Mouse (Mus musculus) retina, embryonic 14.5 days (tissue): ENCODE data around the gene Gsk3a.

Source experiments
- DNase-seq: peaks from one replicate; pipeline ENCODE4 v3.0.0-alpha.2; 2015; ENCODE audit warnings: low spot score

Gsk3a gene

DNA sequence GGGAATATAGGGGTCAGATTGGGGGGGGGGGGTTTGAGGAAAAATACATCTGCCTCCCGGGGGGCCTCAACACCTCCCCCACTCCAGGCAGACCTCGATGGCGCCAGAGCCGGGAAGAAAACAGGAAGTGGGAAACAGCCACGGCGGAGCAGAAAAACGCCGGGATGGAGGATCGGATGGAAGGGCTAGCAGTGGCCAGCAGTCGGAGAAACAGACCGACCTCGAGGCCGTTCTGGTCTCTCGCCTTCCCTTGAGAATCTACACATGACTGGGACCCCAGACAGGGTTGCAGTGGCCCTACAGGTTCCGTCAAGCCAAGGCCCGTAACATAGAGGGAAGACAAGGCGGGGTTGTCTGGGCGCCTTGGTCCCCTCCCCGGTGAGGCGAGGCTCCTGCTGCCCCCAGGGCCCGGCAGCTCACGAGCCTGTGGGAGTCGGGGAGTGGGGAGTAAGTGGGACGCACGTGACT, 11.2 kb upstream of the Gsk3a start:
- DNase-seq: no peak

- DNase-seq: peak; percentile 44
Measured at GRCm38 (mm10) chr7:25248018-25248647, 10.5 kb upstream of the Gsk3a start.

DNA sequence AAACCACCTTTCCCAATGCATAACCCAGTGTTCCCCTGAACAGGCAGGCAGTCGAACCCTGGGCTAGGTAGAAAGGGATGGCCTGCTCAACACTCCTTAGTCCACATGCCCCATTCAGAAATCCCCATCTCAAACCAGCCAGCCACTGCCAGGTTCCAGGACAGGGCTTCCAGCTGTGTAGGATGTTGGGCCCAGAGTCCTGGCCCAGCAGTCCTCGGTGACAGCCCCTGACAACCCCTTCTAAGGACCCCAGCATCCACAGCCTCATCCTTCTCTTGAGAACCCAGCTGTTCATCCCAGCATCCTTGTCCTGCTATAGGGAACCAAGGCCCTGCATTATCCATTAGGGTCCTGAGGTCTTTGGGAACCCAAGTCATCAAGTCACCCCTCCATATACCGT, 9.8 kb upstream of the Gsk3a start:
- no peak for DNase-seq

GRCm38 (mm10) chr7:25246759-25247137, 9.1 kb upstream of the Gsk3a start:
- DNase-seq: peak; percentile 15

DNA sequence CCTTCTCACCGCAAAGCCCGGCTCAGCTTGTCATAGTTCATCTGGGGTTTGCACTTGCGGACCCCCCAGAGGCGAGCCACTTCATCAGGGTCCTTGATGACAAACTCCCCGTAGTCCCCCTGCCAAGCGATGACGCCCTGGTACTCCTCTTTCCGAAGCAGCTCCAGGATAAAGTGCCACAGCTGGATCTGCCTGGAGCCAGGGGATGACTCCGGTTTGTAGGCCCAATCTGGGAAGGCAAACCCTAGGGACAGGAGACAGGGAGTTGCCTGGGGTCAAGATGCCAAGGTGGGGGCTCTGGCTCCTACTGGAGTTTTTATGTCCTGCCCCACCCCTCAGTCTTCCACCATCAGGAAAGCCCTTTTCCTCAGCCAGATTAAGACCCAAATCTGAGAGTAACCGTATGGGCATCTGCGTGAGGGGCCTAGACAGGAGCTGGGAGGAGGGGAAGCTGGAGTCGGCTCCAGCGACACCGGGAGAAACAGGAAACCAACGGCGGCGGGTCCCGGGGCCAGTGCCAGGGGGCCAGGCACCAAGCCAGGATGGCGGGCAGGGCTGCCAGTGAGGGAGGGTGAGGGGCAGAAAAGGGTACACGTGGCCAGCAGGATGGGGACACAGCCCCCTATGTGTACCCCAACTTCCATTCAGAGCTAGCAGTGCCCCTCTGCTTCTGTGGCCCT, 8.6 kb upstream of the Gsk3a start:
- no peak for DNase-seq

DNA sequence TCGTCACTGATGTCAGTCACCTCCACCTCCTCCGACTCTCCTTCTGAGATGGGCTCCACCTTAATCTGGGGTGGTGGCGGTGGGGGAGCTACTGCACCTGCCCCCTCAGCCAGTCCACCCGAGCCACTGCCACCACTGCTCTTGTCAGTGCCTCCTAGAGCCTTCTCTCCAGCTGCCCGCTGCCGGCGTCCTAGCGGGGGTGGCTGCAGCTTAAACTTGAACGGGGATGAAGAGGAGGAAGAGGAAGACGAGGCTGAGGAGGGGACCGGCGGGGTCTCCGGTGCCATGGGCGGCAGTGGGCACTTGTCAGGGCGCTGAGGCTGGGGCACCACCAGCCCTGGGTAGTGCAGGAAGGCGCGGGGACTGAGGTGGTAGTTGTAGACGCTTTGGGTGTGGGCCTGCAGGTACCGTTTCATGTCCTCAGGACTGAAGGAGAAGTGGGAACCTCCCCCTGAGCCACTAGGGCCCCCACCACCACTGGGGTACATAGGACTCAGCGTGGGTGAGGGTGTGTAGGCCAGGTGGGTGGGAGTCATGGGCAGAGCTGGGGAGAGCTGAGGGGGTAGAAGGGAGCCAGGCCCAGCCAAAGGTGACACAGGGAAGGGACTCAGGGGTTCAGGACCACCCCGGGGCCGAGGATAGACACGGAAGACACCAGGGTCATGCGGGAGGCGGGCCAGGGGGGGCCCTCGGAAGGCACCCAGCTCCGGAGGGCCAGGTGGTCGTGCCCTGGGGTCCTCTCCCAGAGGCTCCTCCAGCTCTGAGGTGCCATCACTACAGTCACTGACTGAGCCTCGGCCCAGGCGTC, 7.1 kb upstream of the Gsk3a start:
- no peak for DNase-seq

DNA sequence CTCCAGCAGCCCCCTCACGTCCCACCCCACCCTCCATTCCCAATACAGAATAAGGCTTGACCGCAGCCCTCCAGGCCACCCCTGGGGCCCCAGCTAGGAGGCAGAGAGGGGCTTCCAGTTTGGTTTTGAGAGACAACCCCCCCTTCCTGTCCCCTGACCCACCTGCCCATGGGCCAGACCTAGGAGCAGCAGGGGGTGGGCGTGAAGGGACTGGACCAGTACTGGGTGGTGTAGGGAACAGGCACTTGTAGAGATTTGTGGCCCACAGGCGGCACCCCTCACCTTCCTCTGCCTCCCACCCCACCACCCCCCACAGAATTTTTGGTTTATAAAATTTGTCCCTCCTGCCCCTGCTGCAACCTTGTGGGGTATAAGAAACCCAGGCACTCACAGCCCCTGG, 5.7 kb upstream of the Gsk3a start:
- DNase-seq: no peak

DNA sequence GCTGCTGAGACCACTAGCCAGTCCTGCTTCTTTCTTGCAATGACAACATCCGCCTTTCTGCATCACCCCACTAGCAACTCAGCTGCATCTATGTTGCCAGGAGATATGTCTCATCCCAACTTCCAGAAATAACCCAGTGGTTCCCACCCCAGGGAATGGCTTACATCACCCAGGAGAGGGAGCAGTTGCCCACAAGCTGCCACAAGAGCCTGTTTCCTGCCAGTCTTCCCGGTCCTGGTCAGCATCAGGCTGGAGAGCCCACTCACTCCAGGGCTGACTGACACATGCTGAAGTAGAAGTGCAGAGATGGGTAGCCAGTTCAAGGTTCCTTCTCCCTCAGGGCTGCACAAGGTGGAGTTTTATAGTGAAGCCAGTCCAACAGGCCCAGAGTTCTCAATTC, 3.4 kb upstream of the Gsk3a start:
- DNase-seq: peak; percentile 73

GRCm38 (mm10) chr7:25240631-25241030, 3.0 kb upstream of the Gsk3a start:
- DNase-seq: no peak

DNA sequence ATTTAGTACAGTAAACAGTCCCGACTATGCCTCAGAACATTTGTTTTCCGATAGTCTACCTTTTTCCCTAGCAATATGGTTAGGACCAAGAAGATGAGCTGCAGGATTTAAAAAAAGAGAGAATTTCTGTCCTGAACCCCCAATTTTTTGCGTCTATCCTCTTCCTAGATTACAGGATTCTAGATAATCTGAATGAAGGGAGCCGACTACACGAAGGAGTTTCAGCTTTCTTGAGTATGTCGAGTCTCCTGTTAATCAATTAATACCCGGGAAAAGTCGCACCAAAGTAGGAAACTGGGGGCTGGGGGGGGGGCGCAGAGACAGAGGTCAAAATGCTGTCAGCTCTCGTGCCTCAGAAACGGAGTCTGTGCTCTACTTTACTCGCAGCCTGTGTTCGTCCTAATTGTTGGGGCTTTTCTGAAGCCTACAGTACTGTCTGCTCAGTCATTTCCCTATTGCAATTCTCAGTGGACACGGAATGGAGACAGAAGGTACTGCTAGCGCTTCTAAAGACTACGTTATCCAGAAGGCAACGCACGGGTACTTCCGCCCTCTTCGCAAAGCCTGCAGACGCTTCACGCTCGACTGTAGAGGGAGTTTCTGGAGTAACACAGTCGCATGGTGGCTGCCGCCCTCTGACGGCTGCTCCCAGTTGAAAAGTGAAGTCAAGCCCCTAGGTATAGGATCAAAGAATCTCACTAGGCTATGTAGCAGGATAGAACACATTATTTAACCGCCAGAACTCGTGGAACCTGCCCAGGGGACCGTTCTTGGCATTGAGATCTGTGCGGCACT, 1.4 kb upstream of the Gsk3a start:
- peak; percentile 91 for DNase-seq

- peak; percentile 95 for DNase-seq
Measured at GRCm38 (mm10) chr7:25238015-25238706, 510 bp upstream of the Gsk3a start.

GRCm38 (mm10) chr7:25235526-25235925, 2.1 kb downstream of the Gsk3a start:
- DNase-seq: no peak

DNA sequence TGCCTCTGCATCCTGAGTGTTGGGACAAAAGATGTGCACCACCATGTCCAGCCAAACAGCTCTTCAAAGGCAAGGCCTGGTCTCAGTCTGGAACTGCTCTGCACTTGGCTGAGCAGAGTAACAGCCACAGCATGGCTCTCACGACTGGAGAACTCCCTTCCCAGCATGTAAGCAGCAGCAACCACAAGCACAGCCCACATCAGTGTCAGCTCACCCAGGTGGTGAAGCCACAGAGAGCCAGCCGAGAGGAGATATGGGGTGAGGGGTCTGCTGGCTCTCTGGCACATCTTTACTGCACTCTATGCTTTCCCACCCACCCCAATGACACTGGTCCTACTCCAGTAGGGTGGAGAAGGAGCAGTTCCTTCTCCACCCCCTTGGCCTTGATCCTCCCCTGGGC, 4.6 kb downstream of the Gsk3a start:
- DNase-seq: no peak

DNA sequence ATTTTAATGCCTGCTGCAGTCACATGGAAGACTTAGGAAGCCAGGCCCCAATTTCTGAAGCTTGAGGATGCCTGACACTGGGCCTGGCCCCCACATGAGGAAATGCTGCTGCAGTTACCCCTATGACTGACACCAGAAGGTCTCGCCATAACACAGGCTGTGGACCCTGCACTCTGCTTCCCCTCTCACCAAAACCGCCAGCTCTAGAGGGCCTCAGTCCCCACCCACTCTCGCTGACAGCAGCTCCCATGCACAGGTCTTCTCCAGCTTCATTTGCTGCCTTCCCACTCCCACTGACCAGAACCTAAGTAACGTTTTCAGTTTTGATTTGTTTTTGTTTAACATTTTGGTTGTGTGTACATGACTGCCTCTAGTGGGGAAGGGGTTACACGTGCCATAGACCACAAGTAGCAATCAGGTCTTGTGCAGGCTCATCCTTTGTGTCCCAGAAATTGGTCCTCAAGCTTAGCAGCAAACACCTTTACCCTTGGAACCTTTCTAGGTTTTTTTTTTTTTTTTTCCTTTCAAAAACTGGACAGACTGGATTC, 5.5 kb downstream of the Gsk3a start:
- no peak for DNase-seq

GRCm38 (mm10) chr7:25230690-25231285, 6.9 kb downstream of the Gsk3a start:
- no peak for DNase-seq

DNA sequence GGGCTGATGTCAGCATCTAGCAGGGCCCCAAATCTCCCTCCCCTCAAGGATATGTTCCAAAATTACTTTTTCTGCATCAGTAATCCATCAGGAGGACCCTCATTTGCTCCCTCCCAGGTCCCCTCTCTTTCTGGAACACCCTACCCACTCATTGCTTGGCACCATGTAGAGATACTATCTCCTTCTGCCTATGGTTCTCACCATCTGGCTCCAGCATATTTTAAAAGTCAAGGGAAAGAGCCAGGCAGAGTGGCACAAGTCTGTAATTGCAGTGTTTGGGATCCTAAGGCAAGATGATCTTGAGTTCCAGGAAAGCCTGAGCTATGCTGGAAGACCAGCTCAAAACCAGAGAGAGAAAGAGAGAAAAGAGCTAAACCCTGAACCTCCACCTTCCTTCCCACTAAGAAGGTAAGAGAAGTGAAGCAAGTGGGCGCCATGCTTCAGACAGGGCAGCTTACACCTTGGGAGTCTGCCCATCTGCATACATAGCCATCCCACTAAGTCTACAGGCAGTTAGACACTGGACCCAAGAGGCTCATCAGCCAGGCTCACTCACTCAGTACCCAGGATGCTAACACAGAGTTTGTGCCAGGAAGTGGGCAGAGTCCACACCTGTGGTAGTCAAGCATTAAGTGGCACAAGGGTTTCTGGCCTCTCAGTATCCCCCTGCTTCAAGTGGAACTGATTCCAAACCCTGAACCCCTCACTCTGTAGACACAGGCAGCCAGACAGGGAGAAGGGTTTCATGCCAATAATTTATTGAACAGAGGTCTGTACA, 9.9 kb downstream of the Gsk3a start:
- DNase-seq: no peak

DNA sequence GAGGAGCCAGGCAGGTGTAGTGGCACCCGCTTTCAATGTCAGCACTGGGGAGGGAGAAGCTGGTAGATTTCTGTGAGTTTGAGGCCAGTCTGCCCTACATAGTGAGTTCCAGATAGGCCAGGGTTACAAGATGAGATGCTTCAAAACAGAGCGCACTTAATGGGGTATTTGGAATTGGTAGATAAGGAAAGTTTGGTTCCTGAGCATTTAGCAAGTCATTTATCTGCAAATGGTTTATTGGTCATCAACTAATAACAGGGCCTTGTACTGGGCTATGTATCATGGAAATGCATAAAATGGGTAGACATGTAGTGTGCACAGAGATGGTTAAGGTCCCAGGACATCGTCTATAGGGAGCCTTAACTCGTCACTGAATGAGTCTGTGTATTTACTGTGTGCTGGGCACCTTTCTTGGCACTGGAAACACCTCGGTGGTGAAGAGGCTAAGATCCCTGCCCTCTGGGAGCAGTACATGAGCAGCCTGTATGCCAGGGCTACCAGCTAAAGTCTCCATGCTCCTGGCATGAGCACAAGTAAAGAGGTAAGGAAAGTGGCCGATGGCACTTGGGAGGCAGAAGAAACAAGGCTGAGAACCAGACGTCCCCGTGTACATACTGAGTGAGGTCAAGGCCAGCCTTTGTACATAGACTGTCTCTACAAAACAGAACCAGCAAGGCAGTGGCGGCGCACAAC, 15.2 kb downstream of the Gsk3a start:
- no peak for DNase-seq

DNA sequence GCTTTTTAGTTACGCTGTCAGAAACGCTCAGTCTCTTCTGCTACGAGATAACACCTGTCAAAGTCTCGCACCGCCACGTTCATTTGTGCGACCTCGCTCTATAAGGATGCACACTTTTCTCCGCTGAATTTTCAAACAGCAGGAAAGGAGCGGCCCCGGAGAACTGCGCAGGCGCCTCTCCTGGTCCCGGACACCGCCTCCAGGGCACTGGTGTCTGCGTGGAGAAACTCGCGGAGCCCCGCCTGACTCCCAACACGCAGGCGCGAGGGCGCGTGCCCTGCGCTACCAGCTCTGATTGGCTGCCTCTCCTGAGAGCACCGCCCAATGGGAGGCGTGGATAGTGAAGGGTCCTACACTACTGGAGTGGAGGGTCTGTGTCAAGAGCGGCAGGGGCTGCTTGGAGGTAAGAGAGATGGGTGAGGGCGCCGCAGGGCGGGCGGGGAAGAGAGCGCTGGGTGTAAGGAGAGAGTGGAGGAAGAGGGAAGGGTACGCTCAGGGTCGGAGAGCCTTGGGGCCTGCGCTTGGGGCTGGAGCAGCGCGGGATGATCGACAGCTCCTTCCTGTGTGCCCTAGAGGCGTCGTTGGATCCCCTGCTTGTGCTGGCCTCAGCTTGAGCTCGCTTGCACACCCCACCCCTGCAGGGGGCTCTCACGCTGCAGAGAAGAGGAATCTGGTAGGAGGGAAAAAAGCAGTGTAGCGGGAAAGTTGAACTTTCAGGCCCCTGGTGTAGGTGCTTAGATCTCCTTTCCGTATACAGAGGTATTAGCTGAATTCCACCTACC, 16.4 kb downstream of the Gsk3a start, which contains the start of gene Zfp526:
Gene Zfp526 (plus strand): TSS at position 324 of the 782 bp plus-strand sequence.
- peak; percentile 99 for DNase-seq
